Mouse (Mus musculus) naive thymus-derived CD4-positive, alpha-beta T cell, adult 5 months (primary cell): ENCODE measurements around the gene Klrk1. TPM values are rescaled to one million over a fixed set of nuclear protein-coding genes. Genes with fewer than 3 reads are reported as not detected.

Experiments
- polyA plus RNA-seq: library from polyadenylated mRNA; unstranded; fragments of 100-300 nt; shearing (Covaris generic); gene quantifications from one replicate; pipeline ENCODE4 v1.2.1, GENCODE M21; 2017

Klrk1 gene
- 0.29 TPM for polyA plus RNA-seq

DNA sequence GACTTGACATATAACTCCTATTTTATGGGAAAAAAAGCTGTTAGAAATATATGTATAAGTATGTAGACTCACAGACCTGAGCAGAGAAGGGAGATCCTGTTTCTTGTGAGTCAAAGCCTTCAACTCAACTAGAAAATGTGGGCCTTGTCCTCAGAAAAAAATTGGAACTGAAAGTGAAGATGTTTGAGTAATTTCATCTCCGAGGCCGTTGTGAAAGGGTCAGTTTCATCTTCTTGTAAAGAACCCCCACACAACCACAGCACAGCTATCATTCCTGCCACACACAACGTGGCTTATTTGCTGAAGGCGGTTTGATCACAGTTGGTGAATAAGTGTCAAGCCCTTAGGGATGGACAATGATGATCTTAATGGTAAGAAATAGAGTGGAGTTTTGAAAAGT lies at the start of gene Klrk1:
Gene Klrk1, minus strand, starts transcription at position 130 of the 400 bp plus-strand sequence.

DNA sequence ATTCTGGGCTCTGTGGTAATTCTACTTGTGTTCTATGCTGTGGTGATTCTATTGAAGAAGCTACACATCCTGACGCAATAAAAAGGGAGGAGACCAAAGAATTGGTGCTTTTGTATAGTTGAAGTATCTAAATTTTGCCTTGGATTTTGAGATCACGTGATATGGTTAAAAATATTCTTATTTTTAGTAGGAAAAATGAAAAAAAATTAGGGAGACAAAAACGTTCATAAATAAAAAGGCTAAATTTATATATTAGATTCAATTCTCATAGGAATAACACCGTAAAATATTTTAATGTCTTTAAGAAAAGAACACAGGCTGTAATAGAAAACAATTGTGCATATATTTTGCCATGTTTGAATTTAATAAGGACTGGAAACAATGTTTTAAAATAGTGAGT lies 36.9 kb upstream of the Klrk1 start, which contains the start of gene Klrc2:
Gene Klrc2, minus strand, starts transcription at position 101 of the 400 bp plus-strand sequence.

DNA sequence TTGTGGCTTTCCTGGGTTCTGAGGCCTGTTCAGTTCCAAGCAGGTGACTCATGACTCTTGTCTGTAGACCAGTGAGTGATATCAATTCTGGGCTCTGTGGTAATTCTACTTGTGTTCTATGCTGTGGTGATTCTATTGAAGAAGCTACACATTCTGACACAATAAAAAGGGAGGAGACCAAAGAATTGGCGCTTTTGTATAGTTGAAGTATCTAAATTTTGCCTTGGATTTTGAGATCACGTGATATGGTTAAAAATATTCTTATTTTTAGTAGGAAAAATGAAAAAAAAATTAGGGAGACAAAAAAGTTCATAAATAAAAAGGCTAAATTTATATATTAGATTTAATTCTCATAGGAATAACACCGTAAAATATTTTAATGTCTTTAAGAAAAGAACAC lies 19.6 kb upstream of the Klrk1 start, which contains the start of gene Klrc3:
Gene Klrc3, minus strand, starts transcription at position 101 of the 400 bp plus-strand sequence.

DNA sequence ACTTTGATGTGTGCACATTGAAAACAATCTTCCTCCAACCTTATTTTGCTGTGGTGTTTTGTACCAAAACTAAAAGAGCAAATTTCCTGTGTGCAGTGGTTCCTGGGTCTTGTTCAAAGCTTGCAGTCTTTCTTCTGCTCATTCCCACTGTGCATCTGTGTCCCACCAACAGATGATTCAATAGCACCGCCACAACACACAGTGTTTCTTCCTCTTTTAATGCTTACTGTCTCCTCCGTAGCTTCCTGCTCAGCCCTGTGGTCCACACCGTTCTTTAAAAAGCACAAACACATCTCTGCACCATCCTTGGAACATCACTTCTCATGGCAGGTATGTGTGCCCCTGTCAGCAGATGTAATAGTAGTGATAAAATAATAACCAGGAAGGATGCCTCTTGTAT lies 32.2 kb downstream of the Klrk1 start, which contains the start of gene Klrd1:
Gene Klrd1, plus strand, starts transcription at position 275 of the 400 bp plus-strand sequence.

DNA sequence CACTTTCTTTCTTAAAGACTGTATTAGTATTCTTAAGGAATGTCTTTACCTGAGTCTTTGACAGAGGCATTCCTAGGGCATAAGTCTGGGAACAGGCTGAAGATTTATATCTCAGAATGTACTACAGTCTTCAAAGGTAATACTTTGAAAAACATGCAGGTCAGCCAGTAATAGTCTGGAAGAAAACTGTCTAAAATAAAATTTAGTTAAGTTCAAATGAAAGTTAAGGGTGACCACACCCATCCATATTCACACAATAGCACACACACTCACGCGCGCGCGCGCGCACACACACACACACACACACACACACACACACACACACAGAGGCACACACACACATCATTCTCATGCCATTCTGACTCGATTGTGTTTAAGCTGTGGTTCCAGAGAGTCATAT lies 46.1 kb downstream of the Klrk1 start, which contains the start of gene Klre1:
Gene Klre1, plus strand, starts transcription at position 301 of the 400 bp plus-strand sequence.

Other genes starting within 250 kb of the Klrk1 start
- gene Clec12b, start 238.0 kb downstream of the Klrk1 start, polyA plus RNA-seq: not detected
- gene Clec1b, start 226.6 kb downstream of the Klrk1 start, polyA plus RNA-seq: 0.32 TPM
- gene Clec9a, start 215.0 kb downstream of the Klrk1 start, polyA plus RNA-seq: not detected
- not detected for gene Clec1a, start 171.9 kb downstream of the Klrk1 start, polyA plus RNA-seq
- not detected for gene Olr1, start 116.7 kb downstream of the Klrk1 start, polyA plus RNA-seq
- not detected for gene Tmem52b, start 111.3 kb downstream of the Klrk1 start, polyA plus RNA-seq
- gene Gabarapl1, start 90.7 kb downstream of the Klrk1 start, polyA plus RNA-seq: 5.0 TPM
- not detected for gene Klre1, start 46.0 kb downstream of the Klrk1 start, polyA plus RNA-seq
- 19.2 TPM for gene Klrd1, start 32.1 kb downstream of the Klrk1 start, polyA plus RNA-seq
- gene Klrc3, start 19.5 kb upstream of the Klrk1 start, polyA plus RNA-seq: not detected
- not detected for gene Klrc2, start 36.8 kb upstream of the Klrk1 start, polyA plus RNA-seq
- 0.17 TPM for gene Klrc1, start 55.1 kb upstream of the Klrk1 start, polyA plus RNA-seq
- gene Klri1, start 93.3 kb upstream of the Klrk1 start, polyA plus RNA-seq: not detected
- not detected for gene Klri2, start 116.6 kb upstream of the Klrk1 start, polyA plus RNA-seq
- not detected for gene Gm156, start 160.4 kb upstream of the Klrk1 start, polyA plus RNA-seq
- not detected for gene Gm17631, start 238.8 kb upstream of the Klrk1 start, polyA plus RNA-seq